Comparison of ENCODE assay signal across 22 mouse cellular contexts in genomic region chr4:47146561-47146960, GRCm38 (mm10). TPM values are rescaled to one million over a fixed set of nuclear protein-coding genes. Genes with fewer than 3 reads are reported as not detected.
DNase-seq lines count a peak whose midpoint lies in the region; ATAC-seq and TF ChIP-seq lines count a peak whose summit lies in the region.
"Had no signal": no experiment of that assay in that cellular context is flagged by ENCODE, and none has a peak within 500 bp of the region (broad histone marks: within the 10 kb centered on the region; RNA-seq: fewer than 3 reads in every experiment).

No protein-coding gene starts in this region.

- H3K36me3 ChIP-seq in lung, embryonic 14.5 days (ENCODE audit: insufficient read depth): no peaks in the 10 kb centered on the region
- no peaks in the 10 kb centered on the region for H3K36me3 ChIP-seq in lung, embryonic 16.5 days (ENCODE audit: control insufficient read depth, insufficient read depth, low read length)
- H3K36me3 ChIP-seq: embryonic facial prominence, embryonic 13.5 days; embryonic facial prominence, embryonic 15.5 days; forebrain, embryonic 10.5 days; forebrain, embryonic 12.5 days had no signal

- TF ChIP-seq CTCF in lung, embryonic 14.5 days (IDR thresholded peaks at IDR 0.05; ENCODE audit: low read depth): no peak
- TF ChIP-seq CTCF in lung, adult 2 months (IDR thresholded peaks at IDR 0.05; ENCODE audit: insufficient read depth, low read length): no peak

- H3K27me3 ChIP-seq in lung, embryonic 14.5 days (ENCODE audit: insufficient read depth, low read length): no peaks in the 10 kb centered on the region
- no peaks in the 10 kb centered on the region for H3K27me3 ChIP-seq in lung, embryonic 16.5 days (ENCODE audit: control insufficient read depth, insufficient read depth, low read depth, low read length)
- H3K27me3 ChIP-seq: embryonic facial prominence, embryonic 13.5 days; embryonic facial prominence, embryonic 15.5 days; forebrain, embryonic 12.5 days had no signal

- H3K4me1 ChIP-seq in lung, embryonic 14.5 days (ENCODE audit: insufficient read depth): no peaks in the 10 kb centered on the region
- H3K4me1 ChIP-seq in lung, embryonic 16.5 days (replicated peaks; ENCODE audit: control insufficient read depth, insufficient read depth, low read length): peaks cover 12% of the 10 kb centered on the region
- H3K4me1 ChIP-seq in lung, adult 2 months (ENCODE audit: control insufficient read depth, insufficient read depth, low read length): peaks cover 8% of the 10 kb centered on the region
- H3K4me1 ChIP-seq: embryonic facial prominence, embryonic 15.5 days had no signal

- no peak overlapping the region for H3K4me2 ChIP-seq in lung, embryonic 14.5 days
- no peak overlapping the region for H3K4me2 ChIP-seq in lung, embryonic 16.5 days (ENCODE audit: low read depth, low read length)
- H3K4me2 ChIP-seq: embryonic facial prominence, embryonic 13.5 days; embryonic facial prominence, embryonic 15.5 days; forebrain, embryonic 12.5 days had no signal

- no peaks in the 10 kb centered on the region for H3K9me3 ChIP-seq in lung, embryonic 14.5 days (ENCODE audit: low read depth, low read length)
- H3K9me3 ChIP-seq in lung, embryonic 16.5 days (ENCODE audit: control insufficient read depth, low read length): 0 out of 2 replicates have a peak, but pooled peaks cover 2% of the 10 kb centered on the region
- H3K9me3 ChIP-seq: embryonic facial prominence, embryonic 13.5 days; embryonic facial prominence, embryonic 15.5 days; forebrain, embryonic 10.5 days; forebrain, embryonic 12.5 days had no signal

- ATAC-seq in lung, embryonic 14.5 days (ENCODE audit: insufficient read depth): 0 out of 2 replicates have a peak, but pooled peaks have one; percentile 53
- peak; percentile 73 for ATAC-seq in lung, embryonic 16.5 days (ENCODE audit: low read depth)
- ATAC-seq: forebrain, embryonic 14.5 days; forebrain, embryonic 16.5 days had no signal

- no peak for TF ChIP-seq POLR2A in lung, adult 2 months (IDR thresholded peaks at IDR 0.05; ENCODE audit: borderline replicate concordance, extremely low read depth, low read depth, low read length)

- no peak overlapping the region for H3K4me3 ChIP-seq in lung, embryonic 14.5 days (ENCODE audit: low read depth, low read length)
- H3K4me3 ChIP-seq in lung, embryonic 16.5 days (ENCODE audit: low read length): no peak overlapping the region
- H3K4me3 ChIP-seq in lung, adult 2 months (replicated peaks; ENCODE audit: extremely low read depth, low read depth, low read length): no peak overlapping the region
- H3K4me3 ChIP-seq: embryonic facial prominence, embryonic 13.5 days; embryonic facial prominence, embryonic 15.5 days; erythroblast, embryonic 14.5 days; forebrain, embryonic 10.5 days; forebrain, embryonic 12.5 days had no signal

- 69% methylated on average over 4 of the region's 4 CpGs for WGBS in lung, embryonic 14.5 days
- 56% methylated on average over 4 of the region's 4 CpGs for WGBS in lung, embryonic 16.5 days
- WGBS in lung, adult 2 months: 78% methylated on average over 4 of the region's 4 CpGs

- H3K9ac ChIP-seq in lung, embryonic 14.5 days: no peak overlapping the region
- H3K9ac ChIP-seq in lung, embryonic 16.5 days (ENCODE audit: low read length): no peak overlapping the region
- H3K9ac ChIP-seq: embryonic facial prominence, embryonic 13.5 days; embryonic facial prominence, embryonic 15.5 days; forebrain, embryonic 12.5 days had no signal

- H3K27ac ChIP-seq in lung, embryonic 14.5 days (ENCODE audit: low read depth): no peak overlapping the region
- H3K27ac ChIP-seq in lung, embryonic 16.5 days (ENCODE audit: low read length): peak overlapping the region; percentile 71
- H3K27ac ChIP-seq: embryonic facial prominence, embryonic 13.5 days; embryonic facial prominence, embryonic 15.5 days; forebrain, embryonic 10.5 days; forebrain, embryonic 12.5 days had no signal

- DNase-seq in lung, embryonic 14.5 days: peak; percentile 35
- DNase-seq in lung, postnatal 25 days (ENCODE audit: low spot score): no peak
- no peak for DNase-seq in lung, adult 2 months
- DNase-seq in layer of hippocampus, adult 9-10 months (ENCODE audit: low spot score): no peak
- DNase-seq: adrenal gland, adult 2 months; adrenal gland, postnatal 10 days; adrenal gland, postnatal 25 days; cerebellum, adult 11 months; cerebellum, adult 18-20 months; cerebellum, adult 8-10 months; cerebellum, adult 9-11 months; cerebellum, postnatal 14 days; cerebellum, postnatal 36 days; embryo, embryonic 11 days had no signal

RNA-seq across cellular contexts. Expression of gene Galnt12, which starts 54.9 kb away (rescaled TPM):
- polyA plus RNA-seq in lung, embryonic 14.5 days (2014; fragmentation: Nextera tagmentation; extraction: Ambion mirVana): 5.1 and 6.4 TPM in 2 replicates
- 7.9 and 8.3 TPM in 2 replicates for polyA plus RNA-seq in lung, embryonic 16.5 days (2015; fragmentation: Nextera tagmentation; extraction: Ambion mirVana)
- polyA plus RNA-seq in lung, adult 2 months (2012; rRNA removed): 3.3 and 3.8 TPM in 2 replicates
- polyA plus RNA-seq: erythroblast, embryonic 14.5 days had no signal
